Mouse (Mus musculus): ENCODE results near the gene Nrip1. TPM values are rescaled to one million over a fixed set of nuclear protein-coding genes. Genes with fewer than 3 reads are reported as not detected.

Gene Nrip1
- polyA plus RNA-seq, 1 experiment from 2014 or later = 52.6 TPM

DNA sequence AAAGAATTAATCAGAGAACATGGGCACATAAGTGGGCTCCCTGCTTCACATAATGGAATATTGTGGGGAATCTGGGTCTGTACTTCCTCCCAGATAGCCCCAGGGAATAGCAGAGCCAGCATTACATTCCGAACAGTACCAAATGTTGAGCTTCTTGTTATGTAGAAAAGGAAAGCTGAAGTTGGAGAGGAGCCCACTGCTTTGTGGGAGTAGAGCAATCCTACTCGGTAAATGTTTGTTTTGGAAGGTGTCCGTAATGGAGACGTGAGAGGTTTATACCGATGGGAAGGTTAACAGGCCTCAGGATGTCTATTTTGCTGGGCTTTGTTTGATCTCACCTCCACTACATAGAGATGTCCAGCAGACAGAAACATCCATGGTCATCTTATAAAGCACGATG is 113.3 kb downstream of the Nrip1 start:
- ATAC-seq (ENCODE audit: insufficient number of reproducible peaks, insufficient read depth, low FRiP score, low TSS enrichment) = no peak

DNA sequence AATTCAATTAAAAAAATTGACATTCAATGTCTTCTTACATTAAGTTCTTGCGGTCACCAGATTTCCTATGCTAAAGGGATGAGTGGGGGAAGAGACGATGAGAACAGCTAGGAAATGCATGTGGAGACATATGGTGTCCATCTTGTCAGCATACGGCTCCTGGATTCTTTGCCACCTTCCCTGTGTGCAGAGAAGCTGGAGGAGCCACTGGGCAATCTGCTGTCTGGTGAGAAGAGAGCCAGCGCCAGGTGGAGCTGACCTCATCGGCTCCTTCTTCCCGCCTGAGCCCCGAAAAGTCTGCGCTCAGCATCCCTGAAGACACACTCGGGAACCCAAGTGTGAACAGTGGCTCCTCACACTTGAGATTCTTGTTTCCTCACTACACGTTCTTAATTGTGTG is 121.8 kb downstream of the Nrip1 start:
- no peaks in the 10 kb centered on the region for H3K9me3 ChIP-seq
- ATAC-seq (ENCODE audit: insufficient number of reproducible peaks, insufficient read depth, low FRiP score, low TSS enrichment) = no peak
- H3K4me3 ChIP-seq = no peak overlapping the region
- no peak overlapping the region for H3K9ac ChIP-seq
- H3K36me3 ChIP-seq = no peaks in the 10 kb centered on the region
- no peaks in the 10 kb centered on the region for H3K27me3 ChIP-seq
- H3K4me1 ChIP-seq = no peaks in the 10 kb centered on the region
- H3K27ac ChIP-seq = no peak overlapping the region
- 79% methylated on average over 10 of the region's 10 CpGs for WGBS
- H3K4me2 ChIP-seq (replicated peaks) = no peak overlapping the region

More for the DNA sequence above, 113.3 kb downstream of the Nrip1 start:
- no peak overlapping the region for H3K4me3 ChIP-seq
- WGBS = 67% methylated on average over 6 of the region's 6 CpGs
- no peaks in the 10 kb centered on the region for H3K4me1 ChIP-seq
- H3K4me2 ChIP-seq (replicated peaks) = no peak overlapping the region
- H3K9me3 ChIP-seq = no peaks in the 10 kb centered on the region
- H3K27ac ChIP-seq = no peak overlapping the region
- no peaks in the 10 kb centered on the region for H3K36me3 ChIP-seq
- H3K9ac ChIP-seq = no peak overlapping the region
- H3K27me3 ChIP-seq = no peaks in the 10 kb centered on the region

DNA sequence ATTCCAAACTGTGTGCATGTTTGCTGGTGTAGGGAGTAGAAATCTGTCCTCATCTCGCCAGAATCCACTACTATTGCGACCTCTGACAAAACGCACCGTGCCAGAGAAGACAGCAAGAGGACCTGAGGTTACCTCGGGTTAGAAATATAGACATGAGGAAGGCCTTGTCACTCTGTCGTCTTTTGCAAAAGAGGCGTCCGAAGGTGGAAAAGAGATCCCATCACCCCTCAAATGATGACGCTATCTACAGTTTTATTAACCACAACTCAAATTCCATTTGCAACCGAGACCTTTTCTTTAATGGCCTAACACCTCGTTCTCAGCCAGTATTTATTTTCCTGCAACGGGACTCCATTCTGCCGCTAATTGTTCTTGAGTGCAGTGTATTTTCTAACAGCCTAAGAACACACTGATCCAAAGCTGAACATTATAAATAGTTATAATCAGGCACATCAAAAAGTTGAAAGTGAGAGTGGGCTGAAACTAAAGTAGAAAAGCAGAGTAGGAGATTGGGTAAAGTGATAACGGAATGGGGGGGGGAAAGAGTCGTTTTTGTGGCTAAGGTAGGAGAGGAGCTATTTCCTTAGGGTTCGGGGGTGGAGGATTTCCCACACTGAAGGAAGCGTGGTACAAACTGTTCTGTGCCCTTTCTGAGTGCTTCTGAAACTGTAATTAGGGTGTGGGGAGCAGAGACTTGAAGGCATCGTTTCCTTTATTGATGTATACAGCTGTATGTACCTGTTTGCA is 124.1 kb downstream of the Nrip1 start:
- no peaks in the 10 kb centered on the region for H3K27me3 ChIP-seq
- H3K27ac ChIP-seq = no peak overlapping the region
- no peak for ATAC-seq (ENCODE audit: insufficient number of reproducible peaks, insufficient read depth, low FRiP score, low TSS enrichment)
- H3K9ac ChIP-seq = no peak overlapping the region
- no peaks in the 10 kb centered on the region for H3K36me3 ChIP-seq
- H3K4me3 ChIP-seq = no peak overlapping the region
- H3K9me3 ChIP-seq = no peaks in the 10 kb centered on the region
- no peak overlapping the region for H3K4me2 ChIP-seq (replicated peaks)
- no peaks in the 10 kb centered on the region for H3K4me1 ChIP-seq
- WGBS = 78% methylated on average over 18 of the region's 18 CpGs

DNA sequence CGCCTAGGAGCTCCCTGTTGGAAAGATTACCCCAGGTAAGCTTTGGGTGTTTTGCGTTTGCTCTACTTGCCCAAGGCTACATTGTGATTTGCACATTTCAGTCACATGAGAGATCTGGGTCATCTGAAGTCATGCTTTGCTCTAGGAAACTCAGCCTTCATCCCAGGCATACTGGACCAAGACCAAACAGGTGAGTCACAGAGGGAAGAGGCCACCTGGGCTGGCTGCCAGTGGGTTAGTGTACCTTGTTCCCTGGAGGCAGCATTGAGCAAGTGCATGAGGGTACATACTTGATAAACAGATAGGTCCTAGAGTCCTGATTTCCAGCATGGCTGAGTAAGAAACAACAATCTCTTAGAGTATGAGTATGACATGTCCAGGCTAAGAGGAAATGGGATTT is 130.8 kb downstream of the Nrip1 start:
- Histone ChIP-seq H3K27me3 (no peaks in the 10 kb centered on the region), H3K4me3 (no peak overlapping the region), H3K27ac (no peak overlapping the region), H3K4me1 (peaks cover 3% of the 10 kb centered on the region; the same call in 1 of the 2 replicates), H3K4me2 (replicated peaks) (no peak overlapping the region), H3K36me3 (no peaks in the 10 kb centered on the region), H3K9me3 (no peaks in the 10 kb centered on the region), H3K9ac (no peak overlapping the region)
- 85% methylated on average over 2 of the region's 2 CpGs for WGBS
- no peak for ATAC-seq (ENCODE audit: insufficient number of reproducible peaks, insufficient read depth, low FRiP score, low TSS enrichment)

DNA sequence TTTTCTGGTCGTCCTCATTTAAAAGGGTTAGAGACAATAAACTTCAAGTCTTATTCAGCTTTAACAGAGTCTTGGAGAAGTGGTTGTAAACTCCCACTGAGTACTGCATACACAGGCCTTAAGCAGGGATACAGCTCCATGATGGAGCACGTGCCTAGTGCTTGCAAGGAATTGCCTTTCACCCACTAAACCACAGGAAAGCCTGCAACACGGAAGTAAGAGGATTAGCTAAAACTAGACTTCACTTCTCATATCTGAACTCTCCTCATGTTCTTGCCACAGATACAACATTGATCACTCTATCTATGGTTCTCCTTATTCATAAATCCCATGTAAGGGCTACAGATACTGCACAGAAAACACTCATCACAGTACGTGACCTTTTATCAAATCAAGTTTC is 132.4 kb downstream of the Nrip1 start:
- no peak for ATAC-seq (ENCODE audit: insufficient number of reproducible peaks, insufficient read depth, low FRiP score, low TSS enrichment)

DNA sequence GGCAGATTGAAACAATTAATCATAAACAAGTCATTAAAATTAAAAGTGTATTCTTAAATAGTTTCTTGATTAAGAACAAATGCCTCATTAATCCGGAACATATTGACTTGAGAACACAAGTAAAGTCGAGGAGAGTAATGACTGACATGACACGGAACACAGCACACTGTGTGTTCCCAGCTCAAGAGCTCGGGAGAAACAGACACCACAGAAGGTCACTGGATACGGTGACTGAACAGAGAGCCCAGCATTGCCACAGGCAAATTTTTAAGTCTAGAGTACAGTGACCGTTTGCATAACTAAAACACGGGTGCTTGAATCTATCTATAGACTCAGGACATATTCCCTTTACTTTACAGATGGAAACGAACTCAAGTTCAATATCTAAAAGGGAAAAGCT is 134.3 kb downstream of the Nrip1 start:
- H3K9ac ChIP-seq = no peak overlapping the region
- H3K4me1 ChIP-seq = peaks cover 3% of the 10 kb centered on the region; the same call in 1 of the 2 replicates
- H3K36me3 ChIP-seq = no peaks in the 10 kb centered on the region
- no peak for ATAC-seq (ENCODE audit: insufficient number of reproducible peaks, insufficient read depth, low FRiP score, low TSS enrichment)
- no peaks in the 10 kb centered on the region for H3K9me3 ChIP-seq
- WGBS = 35% methylated on average over 8 of the region's 8 CpGs
- no peak overlapping the region for H3K4me3 ChIP-seq
- no peaks in the 10 kb centered on the region for H3K27me3 ChIP-seq
- no peak overlapping the region for H3K27ac ChIP-seq
- no peak overlapping the region for H3K4me2 ChIP-seq (replicated peaks)

More for the DNA sequence above, 132.4 kb downstream of the Nrip1 start:
- WGBS = 84% methylated on average over 4 of the region's 4 CpGs
- H3K4me2 ChIP-seq (replicated peaks) = no peak overlapping the region
- H3K27ac ChIP-seq = no peak overlapping the region
- H3K27me3 ChIP-seq = no peaks in the 10 kb centered on the region
- H3K4me1 ChIP-seq = peaks cover 3% of the 10 kb centered on the region; the same call in 1 of the 2 replicates
- no peak overlapping the region for H3K9ac ChIP-seq
- no peaks in the 10 kb centered on the region for H3K36me3 ChIP-seq
- no peaks in the 10 kb centered on the region for H3K9me3 ChIP-seq
- H3K4me3 ChIP-seq = no peak overlapping the region

DNA sequence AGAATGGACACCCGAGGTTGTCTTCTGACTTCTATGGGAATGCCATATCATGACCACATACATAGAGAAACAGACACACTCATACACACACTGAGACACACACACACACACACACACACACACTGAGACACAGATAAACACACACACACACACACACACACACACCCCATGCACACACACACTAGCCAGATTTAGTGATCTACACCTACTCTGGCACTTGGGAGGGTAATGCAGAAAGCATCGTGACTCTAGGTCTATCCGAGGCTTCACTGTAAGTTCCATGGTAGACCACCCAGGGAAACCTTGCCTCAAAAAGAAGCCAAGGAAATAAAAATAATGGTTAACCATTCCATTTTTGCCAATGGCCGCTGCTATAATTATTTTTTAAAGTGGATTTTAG is 134.8 kb downstream of the Nrip1 start:
- no peak overlapping the region for H3K27ac ChIP-seq
- no peak overlapping the region for H3K9ac ChIP-seq
- no peak for ATAC-seq (ENCODE audit: insufficient number of reproducible peaks, insufficient read depth, low FRiP score, low TSS enrichment)
- H3K9me3 ChIP-seq = no peaks in the 10 kb centered on the region
- no peak overlapping the region for H3K4me3 ChIP-seq
- no peaks in the 10 kb centered on the region for H3K36me3 ChIP-seq
- H3K4me1 ChIP-seq = peaks cover 3% of the 10 kb centered on the region; the same call in 1 of the 2 replicates
- 80% methylated on average over 4 of the region's 4 CpGs for WGBS
- no peaks in the 10 kb centered on the region for H3K27me3 ChIP-seq
- H3K4me2 ChIP-seq (replicated peaks) = no peak overlapping the region

Measured in embryonic facial prominence, embryonic 12.5 days (tissue).